Mouse (Mus musculus): ENCODE measurements around the gene Lmf2. TPM values are rescaled to one million over a fixed set of nuclear protein-coding genes. Genes with fewer than 3 reads are reported as not detected.
A peak's percentile ranks its signal among the peaks of the same experiment; 100 is the strongest.

Gene Lmf2
- polyA plus RNA-seq, 1 experiment from 2014 or later: 31.8 TPM

GRCm38 (mm10) chr15:89373762-89374248 lies 18.3 kb upstream of the Lmf2 start, which contains the start of gene Sco2:
Sco2 (minus strand) TSS chr15:89373846.
- H3K36me3 ChIP-seq (ENCODE audit: control insufficient read depth, insufficient read depth, low read length): peaks cover 28% of the 10 kb centered on the region
- peak within 1 kb of the TSS; percentile 81 for H3K4me2 ChIP-seq
- peak within 1 kb of the TSS; percentile 63 for H3K4me3 ChIP-seq (ENCODE audit: low read depth, low read length)
- ATAC-seq (ENCODE audit: low FRiP score) (peak; percentile 87), DNase-seq (ENCODE audit: low spot score, missing footprints) (peak; percentile 100)
- peaks cover 15% of the 10 kb centered on the region for H3K4me1 ChIP-seq (ENCODE audit: control insufficient read depth, insufficient read depth, low read length)
- peaks cover 29% of the 10 kb centered on the region for H3K27me3 ChIP-seq (ENCODE audit: control insufficient read depth, insufficient read depth, low read length)
- H3K9me3 ChIP-seq (ENCODE audit: control insufficient read depth, low read length): no peaks in the 10 kb centered on the region
- H3K9ac ChIP-seq (ENCODE audit: low read length): peak within 1 kb of the TSS; percentile 86
- peak within 1 kb of the TSS; percentile 89 for H3K27ac ChIP-seq (ENCODE audit: low read depth, low read length)
- WGBS: under 1% methylated on average over 42 of the region's 42 CpGs

- peak; percentile 97 for DNase-seq (ENCODE audit: low spot score, missing footprints)
- peak; percentile 83 for ATAC-seq (ENCODE audit: low FRiP score)
- peak overlapping the region; percentile 81 for H3K4me2 ChIP-seq
- WGBS: 3% methylated on average over 35 of the region's 35 CpGs
- peak overlapping the region; percentile 89 for H3K27ac ChIP-seq (ENCODE audit: low read depth, low read length)
- peak overlapping the region; percentile 63 for H3K4me3 ChIP-seq (ENCODE audit: low read depth, low read length)
- H3K9me3 ChIP-seq (ENCODE audit: control insufficient read depth, low read length): no peaks in the 10 kb centered on the region
- H3K4me1 ChIP-seq (ENCODE audit: control insufficient read depth, insufficient read depth, low read length): peaks cover 13% of the 10 kb centered on the region
- H3K36me3 ChIP-seq (ENCODE audit: control insufficient read depth, insufficient read depth, low read length): peaks cover 32% of the 10 kb centered on the region
- peak overlapping the region; percentile 86 for H3K9ac ChIP-seq (ENCODE audit: low read length)
- peaks cover 23% of the 10 kb centered on the region for H3K27me3 ChIP-seq (ENCODE audit: control insufficient read depth, insufficient read depth, low read length)
These were observed 17.7 kb upstream of the Lmf2 start for GRCm38 (mm10) chr15:89373027-89373761.

DNA sequence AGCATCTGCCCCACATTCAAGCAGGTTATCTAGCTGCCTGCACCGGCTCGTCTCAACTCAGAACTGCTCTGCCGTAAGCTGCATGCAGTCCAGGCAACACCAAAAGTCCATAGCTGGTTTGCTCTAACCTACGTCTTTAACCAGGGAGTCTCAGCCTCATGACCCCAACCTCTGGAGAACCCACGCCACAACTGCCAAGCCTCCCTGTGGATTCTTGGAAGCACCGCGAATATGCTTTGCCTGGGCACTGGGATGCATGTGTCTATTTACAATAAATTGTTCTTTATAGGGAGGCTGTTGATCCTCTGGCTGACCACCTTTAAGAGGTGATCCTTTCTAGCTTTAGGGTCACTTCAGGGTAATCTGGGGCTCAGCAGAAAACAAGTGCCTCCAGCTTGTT lies 17.1 kb upstream of the Lmf2 start:
- DNase-seq (ENCODE audit: low spot score, missing footprints) (no peak), ATAC-seq (ENCODE audit: low FRiP score) (no peak)
- Histone ChIP-seq H3K4me3 (ENCODE audit: low read depth, low read length) (peak overlapping the region; percentile 63), H3K4me2 (peak overlapping the region; percentile 81), H3K27ac (ENCODE audit: low read depth, low read length) (no peak overlapping the region), H3K27me3 (ENCODE audit: control insufficient read depth, insufficient read depth, low read length) (peaks cover 16% of the 10 kb centered on the region), H3K36me3 (ENCODE audit: control insufficient read depth, insufficient read depth, low read length) (peaks cover 34% of the 10 kb centered on the region), H3K9me3 (ENCODE audit: control insufficient read depth, low read length) (no peaks in the 10 kb centered on the region), H3K4me1 (ENCODE audit: control insufficient read depth, insufficient read depth, low read length) (peaks cover 12% of the 10 kb centered on the region), H3K9ac (ENCODE audit: low read length) (no peak overlapping the region)
- WGBS: 82% methylated on average over 7 of the region's 7 CpGs

GRCm38 (mm10) chr15:89372068-89372467 lies 16.6 kb upstream of the Lmf2 start:
- no peaks in the 10 kb centered on the region for H3K9me3 ChIP-seq (ENCODE audit: control insufficient read depth, low read length)
- H3K27me3 ChIP-seq (ENCODE audit: control insufficient read depth, insufficient read depth, low read length): peaks cover 11% of the 10 kb centered on the region
- H3K4me1 ChIP-seq (ENCODE audit: control insufficient read depth, insufficient read depth, low read length): peaks cover 8% of the 10 kb centered on the region
- H3K4me2 ChIP-seq: no peak overlapping the region
- H3K27ac ChIP-seq (ENCODE audit: low read depth, low read length): no peak overlapping the region
- H3K9ac ChIP-seq (ENCODE audit: low read length): no peak overlapping the region
- WGBS: 93% methylated on average over 13 of the region's 13 CpGs
- H3K4me3 ChIP-seq (ENCODE audit: low read depth, low read length): no peak overlapping the region
- DNase-seq (ENCODE audit: low spot score, missing footprints) (peak; percentile 80), ATAC-seq (ENCODE audit: low FRiP score) (no peak)
- H3K36me3 ChIP-seq (ENCODE audit: control insufficient read depth, insufficient read depth, low read length): peaks cover 39% of the 10 kb centered on the region

GRCm38 (mm10) chr15:89365141-89365551 lies 9.7 kb upstream of the Lmf2 start:
- Histone ChIP-seq H3K9me3 (ENCODE audit: control insufficient read depth, low read length) (no peaks in the 10 kb centered on the region), H3K36me3 (ENCODE audit: control insufficient read depth, insufficient read depth, low read length) (peaks cover 43% of the 10 kb centered on the region), H3K4me3 (ENCODE audit: low read depth, low read length) (no peak overlapping the region), H3K27me3 (ENCODE audit: control insufficient read depth, insufficient read depth, low read length) (no peaks in the 10 kb centered on the region), H3K9ac (ENCODE audit: low read length) (no peak overlapping the region), H3K4me1 (ENCODE audit: control insufficient read depth, insufficient read depth, low read length) (no peaks in the 10 kb centered on the region), H3K27ac (ENCODE audit: low read depth, low read length) (no peak overlapping the region), H3K4me2 (no peak overlapping the region)
- no peak for DNase-seq (ENCODE audit: low spot score, missing footprints)
- ATAC-seq (ENCODE audit: low FRiP score): no peak
- 95% methylated on average over 4 of the region's 4 CpGs for WGBS

DNA sequence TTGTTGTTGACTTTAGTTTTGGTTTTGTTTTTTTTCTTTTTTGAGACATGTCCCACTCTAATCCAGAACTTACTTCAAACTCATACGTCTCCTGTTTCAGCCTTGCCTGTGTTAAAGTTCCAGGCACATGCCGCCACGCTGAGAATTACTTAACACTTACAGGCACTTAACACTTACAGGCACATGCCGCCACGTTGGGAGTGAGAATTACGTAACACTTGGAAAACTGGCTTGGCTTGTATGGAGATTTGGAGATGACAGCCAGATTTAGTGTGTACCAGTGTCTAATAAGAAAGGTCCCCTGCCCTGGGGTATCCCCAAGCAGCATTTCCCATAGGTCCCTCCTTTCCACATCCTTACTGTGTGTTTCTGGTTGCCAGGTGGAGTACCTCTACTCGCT lies 7.6 kb upstream of the Lmf2 start:
- Histone ChIP-seq H3K4me1 (ENCODE audit: control insufficient read depth, insufficient read depth, low read length) (no peaks in the 10 kb centered on the region), H3K27ac (ENCODE audit: low read depth, low read length) (no peak overlapping the region), H3K36me3 (ENCODE audit: control insufficient read depth, insufficient read depth, low read length) (peaks cover 28% of the 10 kb centered on the region), H3K4me3 (ENCODE audit: low read depth, low read length) (no peak overlapping the region), H3K9me3 (ENCODE audit: control insufficient read depth, low read length) (no peaks in the 10 kb centered on the region), H3K27me3 (ENCODE audit: control insufficient read depth, insufficient read depth, low read length) (no peaks in the 10 kb centered on the region), H3K4me2 (no peak overlapping the region), H3K9ac (ENCODE audit: low read length) (no peak overlapping the region)
- no peak for DNase-seq (ENCODE audit: low spot score, missing footprints)
- ATAC-seq (ENCODE audit: low FRiP score): no peak
- WGBS: 95% methylated on average over 7 of the region's 7 CpGs

DNA sequence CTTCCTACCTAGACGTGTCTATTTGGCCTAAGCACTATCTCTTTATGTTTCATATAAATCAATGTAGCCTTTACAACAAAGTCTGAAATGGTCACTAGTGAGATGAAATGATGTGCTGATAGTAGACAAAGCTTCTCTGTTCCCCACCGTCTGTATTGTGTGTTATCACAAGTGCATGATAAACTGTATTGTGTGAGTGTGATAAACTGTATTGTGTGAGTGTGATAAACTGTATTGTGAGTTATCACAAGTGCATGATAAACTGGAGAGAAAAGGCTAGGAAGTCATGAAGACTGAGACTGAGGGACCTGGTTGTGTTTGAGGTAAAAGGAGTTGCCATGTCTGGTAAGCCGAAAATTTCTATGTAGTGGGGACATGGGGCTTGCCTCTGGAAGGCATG lies 3.3 kb upstream of the Lmf2 start:
- no peak overlapping the region for H3K4me2 ChIP-seq
- H3K27me3 ChIP-seq (ENCODE audit: control insufficient read depth, insufficient read depth, low read length): no peaks in the 10 kb centered on the region
- peaks cover 14% of the 10 kb centered on the region for H3K4me1 ChIP-seq (ENCODE audit: control insufficient read depth, insufficient read depth, low read length)
- ATAC-seq (ENCODE audit: low FRiP score): no peak
- 95% methylated on average over 3 of the region's 3 CpGs for WGBS
- H3K9me3 ChIP-seq (ENCODE audit: control insufficient read depth, low read length): no peaks in the 10 kb centered on the region
- H3K36me3 ChIP-seq (ENCODE audit: control insufficient read depth, insufficient read depth, low read length): peaks cover 3% of the 10 kb centered on the region
- H3K9ac ChIP-seq (ENCODE audit: low read length): no peak overlapping the region
- H3K4me3 ChIP-seq (ENCODE audit: low read depth, low read length): no peak overlapping the region
- DNase-seq (ENCODE audit: low spot score, missing footprints): no peak
- no peak overlapping the region for H3K27ac ChIP-seq (ENCODE audit: low read depth, low read length)

DNA sequence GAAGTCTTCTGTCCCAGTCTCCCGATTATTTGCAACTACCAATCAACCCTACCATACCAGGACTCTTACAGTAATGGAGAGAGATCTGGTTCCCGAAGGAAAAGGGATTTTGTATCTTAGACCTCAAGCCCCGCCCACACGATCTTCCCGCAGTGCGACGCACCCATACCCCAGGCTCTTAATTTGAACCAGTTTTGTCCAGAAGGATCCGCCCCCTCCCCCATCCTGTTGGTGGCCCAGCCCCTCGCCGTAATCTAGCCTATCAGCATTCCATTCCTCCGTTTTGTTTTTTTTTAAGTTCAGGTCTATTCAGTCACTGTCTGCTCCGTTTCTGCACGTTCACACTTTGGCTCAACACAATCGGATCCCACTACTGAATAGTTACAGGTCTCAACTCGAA lies 913 bp upstream of the Lmf2 start:
- DNase-seq (ENCODE audit: low spot score, missing footprints): peak; percentile 98
- H3K36me3 ChIP-seq (ENCODE audit: control insufficient read depth, insufficient read depth, low read length): peaks cover 15% of the 10 kb centered on the region
- peak overlapping the region; percentile 74 for H3K4me3 ChIP-seq (ENCODE audit: low read depth, low read length)
- H3K4me2 ChIP-seq: peak overlapping the region; percentile 85
- under 1% methylated on average over 15 of the region's 15 CpGs for WGBS
- peak; percentile 75 for ATAC-seq (ENCODE audit: low FRiP score)
- no peaks in the 10 kb centered on the region for H3K27me3 ChIP-seq (ENCODE audit: control insufficient read depth, insufficient read depth, low read length)
- 0 out of 2 replicates have a peak overlapping the region, but pooled peaks have one; percentile 69 for H3K27ac ChIP-seq (ENCODE audit: low read depth, low read length)
- peak overlapping the region; percentile 82 for H3K9ac ChIP-seq (ENCODE audit: low read length)
- H3K9me3 ChIP-seq (ENCODE audit: control insufficient read depth, low read length): no peaks in the 10 kb centered on the region
- H3K4me1 ChIP-seq (ENCODE audit: control insufficient read depth, insufficient read depth, low read length): peaks cover 14% of the 10 kb centered on the region

GRCm38 (mm10) chr15:89354455-89354854 lies 1.0 kb downstream of the Lmf2 start:
- no peaks in the 10 kb centered on the region for H3K9me3 ChIP-seq (ENCODE audit: control insufficient read depth, low read length)
- DNase-seq (ENCODE audit: low spot score, missing footprints) (peak; percentile 83), ATAC-seq (ENCODE audit: low FRiP score) (no peak)
- H3K4me2 ChIP-seq: peak overlapping the region; percentile 85
- H3K4me1 ChIP-seq (ENCODE audit: control insufficient read depth, insufficient read depth, low read length): peaks cover 14% of the 10 kb centered on the region
- H3K27me3 ChIP-seq (ENCODE audit: control insufficient read depth, insufficient read depth, low read length): no peaks in the 10 kb centered on the region
- peak overlapping the region; percentile 74 for H3K4me3 ChIP-seq (ENCODE audit: low read depth, low read length)
- WGBS: 89% methylated on average over 7 of the region's 7 CpGs
- H3K36me3 ChIP-seq (ENCODE audit: control insufficient read depth, insufficient read depth, low read length): peaks cover 19% of the 10 kb centered on the region
- H3K9ac ChIP-seq (ENCODE audit: low read length): peak overlapping the region; percentile 82
- no peak overlapping the region for H3K27ac ChIP-seq (ENCODE audit: low read depth, low read length)
